Mouse (Mus musculus): ENCODE measurements around the gene Kat14.

Kat14 gene

GRCm38 (mm10) chr2:144382624-144383138, 13.9 kb downstream of the Kat14 start:
- DNase-seq (ENCODE audit: low spot score), result no peak

GRCm38 (mm10) chr2:144386296-144386695, 17.5 kb downstream of the Kat14 start:
- no peak for DNase-seq (ENCODE audit: low spot score)

GRCm38 (mm10) chr2:144388416-144388815, 19.6 kb downstream of the Kat14 start:
- no peak for DNase-seq (ENCODE audit: low spot score)

GRCm38 (mm10) chr2:144399531-144399930, 30.7 kb downstream of the Kat14 start:
- DNase-seq (ENCODE audit: low spot score), result no peak

GRCm38 (mm10) chr2:144400659-144401058, 31.9 kb downstream of the Kat14 start:
- DNase-seq (ENCODE audit: low spot score), result no peak

- no peak for DNase-seq (ENCODE audit: low spot score)
Observed at GRCm38 (mm10) chr2:144409037-144409436, 40.3 kb downstream of the Kat14 start.

- DNase-seq (ENCODE audit: low spot score), result no peak
Observed at GRCm38 (mm10) chr2:144410603-144411002, 41.8 kb downstream of the Kat14 start.

GRCm38 (mm10) chr2:144414646-144415045, 45.9 kb downstream of the Kat14 start:
- DNase-seq (ENCODE audit: low spot score), result no peak

- DNase-seq (ENCODE audit: low spot score), result no peak
Observed at GRCm38 (mm10) chr2:144416859-144417258, 48.1 kb downstream of the Kat14 start.

GRCm38 (mm10) chr2:144418062-144418461, 49.3 kb downstream of the Kat14 start:
- DNase-seq (ENCODE audit: low spot score), result no peak

GRCm38 (mm10) chr2:144422094-144422675, 53.4 kb downstream of the Kat14 start:
- no peak for DNase-seq (ENCODE audit: low spot score)

GRCm38 (mm10) chr2:144425761-144426160, 57.0 kb downstream of the Kat14 start:
- DNase-seq (ENCODE audit: low spot score), result no peak

- no peak for DNase-seq (ENCODE audit: low spot score)
Observed at GRCm38 (mm10) chr2:144427852-144428251, 59.1 kb downstream of the Kat14 start.

- DNase-seq (ENCODE audit: low spot score), result no peak
Observed at GRCm38 (mm10) chr2:144428659-144429058, 59.9 kb downstream of the Kat14 start.

- DNase-seq (ENCODE audit: low spot score), result no peak
Observed at GRCm38 (mm10) chr2:144429171-144429570, 60.4 kb downstream of the Kat14 start.

GRCm38 (mm10) chr2:144431286-144431825, 62.6 kb downstream of the Kat14 start:
- DNase-seq (ENCODE audit: low spot score), result no peak

- DNase-seq (ENCODE audit: low spot score), result no peak
Observed at GRCm38 (mm10) chr2:144435679-144436078, 66.9 kb downstream of the Kat14 start.

- DNase-seq (ENCODE audit: low spot score), result no peak
Observed at GRCm38 (mm10) chr2:144438424-144438823, 69.6 kb downstream of the Kat14 start.

GRCm38 (mm10) chr2:144439191-144439700, 70.5 kb downstream of the Kat14 start:
- DNase-seq (ENCODE audit: low spot score), result no peak

GRCm38 (mm10) chr2:144441386-144441915, 72.7 kb downstream of the Kat14 start:
- DNase-seq (ENCODE audit: low spot score), result no peak

- no peak for DNase-seq (ENCODE audit: low spot score)
Observed at GRCm38 (mm10) chr2:144446360-144446999, 77.7 kb downstream of the Kat14 start.

GRCm38 (mm10) chr2:144450378-144450777, 81.6 kb downstream of the Kat14 start:
- DNase-seq (ENCODE audit: low spot score), result no peak
